Mouse (Mus musculus) cortical plate, adult 2 months (tissue): ENCODE measurements around the gene Rbm41. TPM values are rescaled to one million over a fixed set of nuclear protein-coding genes. Genes with fewer than 3 reads are reported as not detected.

ENCODE experiments used
- H3K27ac ChIP-seq: fragments of 200-500 bp; 2 replicates; pipeline ENCODE4 v1.5.1; 2012; ENCODE audit warnings: low read length, control low read depth, inconsistent platforms; ENCODE audit not compliant: insufficient read depth
- H3K4me1 ChIP-seq: fragments of 200-500 bp; 2 replicates; pipeline ENCODE4 v1.6.1; 2011; ENCODE audit warnings: low read length; ENCODE audit not compliant: control insufficient read depth, insufficient read depth
- H3K4me3 ChIP-seq: fragments of 200-500 bp; 2 replicates; pipeline ENCODE4 v1.5.1; 2011; ENCODE audit warnings: mild to moderate bottlenecking, low read length, control low read depth; ENCODE audit not compliant: insufficient read depth
- CTCF ChIP-seq: fragments of 200-500 bp; IDR thresholded peaks from 2 replicates; pipeline ENCODE4 v1.5.1; 2011; ENCODE audit warnings: mild to moderate bottlenecking, control low read depth, low read length; ENCODE audit not compliant: insufficient read depth; ENCODE audit errors: extremely low read depth
- POLR2A ChIP-seq: fragments of 200-500 bp; IDR thresholded peaks from 2 replicates; pipeline ENCODE4 v1.6.1; 2011; ENCODE audit warnings: mild to moderate bottlenecking, low read length, control low read depth; ENCODE audit not compliant: insufficient read depth; ENCODE audit errors: extremely low read depth
- polyA plus RNA-seq: library from polyadenylated mRNA; depleted of rRNA; stranded (reverse); fragments of >200 nt; gene quantifications from 2 replicates; pipeline ENCODE4 v1.2.3, GENCODE M21; 2012; rRNA removed

Rbm41 gene
- 3.7 and 4.2 TPM in 2 replicates for polyA plus RNA-seq

- Histone ChIP-seq H3K27ac (0 out of 2 replicates have a peak within 1 kb of the TSS, but pooled peaks have one; percentile 25), H3K4me3 (peak within 1 kb of the TSS; percentile 73), H3K4me1 (no peaks in the 10 kb centered on the region)
- TF ChIP-seq CTCF (no peak), POLR2A (no peak)
These were observed at the start of gene Rbm41 for GRCm38 (mm10) chrX:139997740-139998690. TSS of gene Rbm41 (minus strand) at chrX:139998595.

- no peak for TF ChIP-seq CTCF
- TF ChIP-seq POLR2A: no peak
- Histone ChIP-seq H3K27ac (no peak overlapping the region), H3K4me1 (no peaks in the 10 kb centered on the region), H3K4me3 (peak overlapping the region; percentile 73; the same call in 1 of the 2 replicates)
These were observed 283 bp upstream of the Rbm41 start for GRCm38 (mm10) chrX:139998691-139999065.

DNA sequence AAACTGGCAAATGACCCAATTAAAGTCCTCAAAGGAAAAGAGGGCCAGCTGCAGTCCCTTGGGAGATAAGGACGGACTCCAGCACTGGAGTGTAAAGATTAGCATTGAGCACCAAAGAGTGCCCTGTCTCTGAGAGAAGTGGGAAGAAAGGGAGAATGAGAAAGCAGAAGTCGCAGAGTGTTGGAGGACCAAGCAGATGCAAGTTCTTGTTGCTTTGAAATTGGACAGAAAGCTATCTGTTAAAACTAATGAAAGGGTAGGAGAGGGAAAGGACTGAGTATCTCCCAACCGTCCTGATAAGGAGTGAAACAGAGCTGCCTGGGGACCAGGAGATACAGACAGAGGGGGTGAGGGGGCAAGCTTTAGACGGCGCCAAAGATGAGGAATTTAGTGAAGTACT, 16.3 kb downstream of the Rbm41 start:
- Histone ChIP-seq H3K4me3 (no peak overlapping the region), H3K27ac (no peak overlapping the region), H3K4me1 (no peaks in the 10 kb centered on the region)
- TF ChIP-seq POLR2A: no peak
- TF ChIP-seq CTCF: no peak

DNA sequence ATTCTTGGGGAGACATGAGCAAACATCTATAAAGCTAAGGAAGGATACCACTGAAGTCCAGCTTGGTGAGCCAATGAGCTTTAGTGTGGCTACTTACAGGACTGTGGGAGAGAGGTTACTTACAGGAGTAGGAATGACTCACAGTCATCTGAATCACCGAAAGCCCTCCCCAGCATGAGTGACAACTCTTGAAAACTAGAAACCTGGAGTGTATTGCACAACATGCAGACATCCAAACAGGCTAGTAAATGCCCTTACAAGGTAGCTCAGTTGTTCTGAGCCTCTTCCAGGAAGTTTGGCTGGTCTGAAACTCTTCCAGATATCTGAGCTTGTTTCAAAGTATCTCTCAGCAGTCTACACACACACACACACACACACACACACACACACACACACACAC, 64.9 kb downstream of the Rbm41 start:
- no peak overlapping the region for H3K27ac ChIP-seq
- H3K4me3 ChIP-seq: no peak overlapping the region
- no peak for TF ChIP-seq POLR2A
- TF ChIP-seq CTCF: no peak
- no peaks in the 10 kb centered on the region for H3K4me1 ChIP-seq

- TF ChIP-seq CTCF: peak; percentile 16; the same call in 1 of the 2 replicates
- TF ChIP-seq POLR2A: no peak
- Histone ChIP-seq H3K27ac (no peak overlapping the region), H3K4me3 (no peak overlapping the region), H3K4me1 (no peaks in the 10 kb centered on the region)
These were observed 65.9 kb downstream of the Rbm41 start for GRCm38 (mm10) chrX:139932472-139932871.

DNA sequence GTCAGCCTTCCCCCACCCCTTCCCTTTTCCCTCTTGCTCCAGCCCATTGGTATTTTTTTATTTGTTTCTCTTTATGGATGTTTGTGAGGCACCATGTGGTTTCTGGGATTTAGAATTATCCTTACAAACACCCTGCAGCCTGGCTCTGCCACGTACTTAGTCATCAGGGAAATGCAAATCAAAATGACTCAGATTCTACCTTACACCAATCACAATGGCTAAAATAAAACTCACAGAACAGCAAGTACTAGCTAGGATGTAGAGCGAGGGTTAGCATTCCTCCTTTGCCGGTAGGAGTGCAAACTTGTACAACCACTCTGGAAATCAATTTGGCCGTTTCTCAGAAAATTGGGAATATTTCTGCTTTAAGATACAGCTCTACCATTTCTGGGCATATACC, 77.8 kb downstream of the Rbm41 start:
- H3K27ac ChIP-seq: no peak overlapping the region

DNA sequence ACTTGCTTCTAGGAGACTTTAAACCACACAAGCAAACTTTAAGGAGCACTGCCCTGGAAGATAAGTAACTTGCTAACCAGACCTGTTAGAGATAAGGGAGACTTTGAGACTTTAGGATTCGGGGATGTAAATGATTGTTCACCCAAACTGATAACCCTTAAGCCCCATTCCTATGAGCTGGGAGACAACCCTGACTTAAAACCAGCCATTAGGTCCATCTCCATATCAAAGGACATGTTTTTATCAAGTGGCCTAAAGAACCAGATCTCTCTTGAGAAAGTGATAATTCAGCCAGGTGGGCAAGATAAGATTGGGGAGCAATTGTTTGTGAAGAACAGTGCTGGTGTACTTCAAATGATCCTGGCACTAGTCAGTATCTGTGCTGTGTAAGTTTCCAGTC, 107.0 kb downstream of the Rbm41 start:
- no peak overlapping the region for H3K4me3 ChIP-seq
- no peak overlapping the region for H3K27ac ChIP-seq
- no peaks in the 10 kb centered on the region for H3K4me1 ChIP-seq
- TF ChIP-seq CTCF: no peak
- TF ChIP-seq POLR2A: no peak

More for the DNA sequence above, 77.8 kb downstream of the Rbm41 start:
- Histone ChIP-seq H3K4me3 (no peak overlapping the region), H3K4me1 (no peaks in the 10 kb centered on the region)
- TF ChIP-seq CTCF: no peak
- no peak for TF ChIP-seq POLR2A

- Histone ChIP-seq H3K4me1 (no peaks in the 10 kb centered on the region), H3K4me3 (no peak overlapping the region), H3K27ac (no peak overlapping the region)
- TF ChIP-seq CTCF (no peak), POLR2A (no peak)
These were observed 115.2 kb downstream of the Rbm41 start for GRCm38 (mm10) chrX:139883221-139883620.

DNA sequence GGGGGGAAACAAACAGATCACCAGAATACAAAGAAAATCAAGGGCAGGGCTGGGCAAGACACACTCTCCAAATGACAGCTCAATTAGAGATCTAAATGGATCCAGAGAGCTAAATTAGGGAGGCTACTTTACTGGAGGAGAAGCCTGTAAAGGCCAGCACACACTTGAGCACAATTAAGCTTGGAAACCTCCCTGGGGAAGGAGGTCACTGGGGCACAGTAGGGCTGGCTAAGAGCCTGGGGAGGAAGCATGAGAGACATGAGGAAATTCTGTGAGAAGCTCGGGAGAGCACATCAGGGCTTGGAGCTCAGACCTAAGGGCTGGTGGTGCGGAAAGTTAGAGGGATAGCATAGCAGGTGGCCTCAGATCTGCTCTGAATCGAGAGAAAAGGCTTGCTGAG, 120.5 kb downstream of the Rbm41 start:
- H3K27ac ChIP-seq: no peak overlapping the region
- H3K4me3 ChIP-seq: no peak overlapping the region
- no peak for TF ChIP-seq POLR2A
- TF ChIP-seq CTCF: no peak
- H3K4me1 ChIP-seq: no peaks in the 10 kb centered on the region

DNA sequence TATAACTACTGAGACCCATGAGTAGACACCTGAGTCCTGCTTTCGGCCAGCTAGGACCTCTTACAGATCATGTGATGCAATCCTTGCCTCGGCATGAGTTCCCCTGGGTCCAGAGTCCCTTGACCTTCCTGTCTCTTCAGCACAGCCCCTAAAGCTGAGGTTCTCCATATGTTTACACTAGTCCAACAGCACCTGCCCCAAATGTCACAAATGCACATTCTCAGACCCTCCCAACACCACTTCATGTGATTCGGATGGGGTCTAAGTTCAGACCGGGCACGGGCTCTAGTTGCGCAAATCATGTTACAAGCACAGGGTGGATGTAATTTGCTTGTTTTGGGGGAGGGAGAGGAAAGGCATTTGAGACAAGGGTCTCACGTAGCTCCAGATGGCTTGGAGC, 121.3 kb downstream of the Rbm41 start:
- TF ChIP-seq POLR2A (no peak), CTCF (no peak)
- Histone ChIP-seq H3K4me1 (no peaks in the 10 kb centered on the region), H3K4me3 (no peak overlapping the region), H3K27ac (no peak overlapping the region)
